Mouse (Mus musculus) embryonic fibroblast, embryonic 13.5 days (primary cell): Measurements from ENCODE around the gene Fra10ac1.

Experiments used
- CTCF ChIP-seq: IDR thresholded peaks from 2 replicates; pipeline ENCODE4 v1.5.1; 2011; ENCODE audit warnings: mild to moderate bottlenecking, control low read depth, low read length, moderate library complexity, borderline replicate concordance; ENCODE audit not compliant: insufficient read depth
- POLR2A ChIP-seq: IDR thresholded peaks from 2 replicates; pipeline ENCODE4 v1.6.1; 2011; ENCODE audit warnings: low read depth, mild to moderate bottlenecking, control low read depth, low read length, moderate library complexity

DNA sequence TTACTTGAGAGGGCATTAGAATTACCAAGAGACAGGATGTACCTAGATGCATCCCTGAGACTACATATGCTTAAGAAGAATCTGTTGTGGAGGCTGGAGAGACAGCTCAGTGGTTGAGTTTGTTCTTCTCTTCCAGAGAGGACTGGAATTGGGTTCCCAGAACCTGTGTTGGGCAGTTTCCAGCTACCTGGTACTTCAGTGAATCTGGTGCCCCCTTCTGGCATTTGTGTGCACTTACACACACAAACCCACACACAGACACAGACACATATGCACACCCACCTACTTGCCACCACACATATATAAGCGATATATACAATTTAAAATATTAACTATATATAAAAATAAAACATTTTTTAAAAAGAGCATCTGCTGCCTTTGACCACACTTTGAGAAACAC is 67.7 kb downstream of the Fra10ac1 start:
- no peak for TF ChIP-seq CTCF
- TF ChIP-seq POLR2A: no peak
